Mouse (Mus musculus) liver, adult 2 months (tissue): ENCODE data around the gene Borcs6.

Experiments used
- CTCF ChIP-seq: fragments of 200-500 bp; IDR thresholded peaks from 2 replicates; pipeline ENCODE4 v1.5.1; 2011; ENCODE audit warnings: low read depth, low read length, control low read depth
- POLR2A ChIP-seq: fragments of 200-500 bp; IDR thresholded peaks from 2 replicates; pipeline ENCODE4 v1.6.1; 2011; ENCODE audit warnings: low read length, control low read depth; ENCODE audit not compliant: insufficient read depth; ENCODE audit errors: extremely low read depth

DNA sequence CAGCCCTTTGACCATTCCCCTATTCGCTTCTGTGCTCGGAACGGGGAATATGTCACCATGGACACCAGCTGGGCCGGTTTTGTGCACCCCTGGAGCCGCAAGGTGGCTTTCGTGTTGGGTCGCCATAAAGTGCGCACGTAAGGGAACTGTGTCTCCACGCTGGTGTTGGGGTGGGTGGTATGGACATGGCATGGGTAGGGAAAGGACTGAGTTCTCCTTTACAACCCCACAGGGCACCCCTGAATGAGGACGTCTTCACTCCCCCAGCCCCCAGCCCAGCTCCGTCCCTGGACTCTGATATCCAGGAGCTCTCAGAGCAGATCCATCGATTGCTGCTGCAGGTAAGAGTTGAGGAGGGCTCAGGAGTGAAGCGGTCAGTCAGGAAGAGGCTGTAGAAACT, 43.6 kb downstream of the Borcs6 start:
- TF ChIP-seq CTCF (no peak), POLR2A (no peak)
